Mouse (Mus musculus) layer of hippocampus, adult 8-10 months (tissue): ENCODE data around the gene Olfr1509. TPM values are rescaled to one million over a fixed set of nuclear protein-coding genes. Genes with fewer than 3 reads are reported as not detected.
"Not testable (repeated sequence)": the region's sequence is repeated elsewhere in the genome, so short reads cannot be mapped to it uniquely, and the experiment has no call there.

Experiments
- DNase-seq, 2 experiments: peaks; one replicate each; pipeline ENCODE4 v3.0.0; 2022; ENCODE audit warnings: low spot score in 2 of 2
- total RNA-seq, 4 experiments: library from RNA; stranded (reverse); gene quantifications; 2 replicates each; pipeline ENCODE4 v1.2.4; 2022

Gene Olfr1509
- not detected for total RNA-seq

DNA sequence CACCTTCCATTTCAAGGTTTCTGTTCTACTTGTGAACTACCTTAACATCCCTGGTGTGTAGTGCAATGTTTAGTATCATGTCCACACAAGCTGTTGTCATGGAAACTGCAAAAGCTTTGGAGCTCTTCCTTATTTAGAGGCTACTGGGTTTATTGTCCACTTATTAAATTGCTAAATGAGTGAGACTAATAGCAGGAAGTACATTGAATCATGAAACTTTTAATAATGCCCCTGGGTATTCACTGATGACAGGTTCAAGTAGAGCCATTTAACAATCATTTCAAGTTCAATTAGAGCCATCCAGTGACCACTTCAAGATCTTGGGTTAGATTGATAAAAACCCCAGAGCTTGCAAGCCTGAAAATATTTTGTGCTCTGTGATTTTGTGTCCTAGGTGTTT lies at the start of gene Olfr1509:
Gene Olfr1509, plus strand, starts transcription at position 301 of the 400 bp plus-strand sequence.
- no peak for DNase-seq

DNA sequence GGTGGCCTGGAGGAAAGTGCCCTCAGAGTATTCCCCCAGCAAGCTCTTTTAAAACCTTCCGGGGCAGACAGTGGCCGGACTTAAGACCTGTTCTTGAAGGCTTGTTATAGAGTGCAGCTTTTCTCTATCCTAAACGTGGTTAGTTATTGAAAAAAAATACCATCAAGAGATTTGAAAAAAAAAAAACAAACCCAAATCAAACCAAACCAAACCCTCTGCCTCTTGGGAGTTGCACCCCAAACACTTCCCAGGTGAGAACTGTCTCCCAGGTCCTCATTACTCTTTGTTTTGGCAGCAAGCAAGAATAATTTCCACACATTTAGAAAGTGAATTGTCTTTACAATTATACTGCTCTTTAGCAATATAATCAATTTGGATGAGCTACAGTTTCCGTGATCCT lies 45.5 kb upstream of the Olfr1509 start, which contains the start of gene Olfr1511:
Gene Olfr1511, minus strand, starts transcription at position 101 of the 400 bp plus-strand sequence.
- no peak for DNase-seq

DNA sequence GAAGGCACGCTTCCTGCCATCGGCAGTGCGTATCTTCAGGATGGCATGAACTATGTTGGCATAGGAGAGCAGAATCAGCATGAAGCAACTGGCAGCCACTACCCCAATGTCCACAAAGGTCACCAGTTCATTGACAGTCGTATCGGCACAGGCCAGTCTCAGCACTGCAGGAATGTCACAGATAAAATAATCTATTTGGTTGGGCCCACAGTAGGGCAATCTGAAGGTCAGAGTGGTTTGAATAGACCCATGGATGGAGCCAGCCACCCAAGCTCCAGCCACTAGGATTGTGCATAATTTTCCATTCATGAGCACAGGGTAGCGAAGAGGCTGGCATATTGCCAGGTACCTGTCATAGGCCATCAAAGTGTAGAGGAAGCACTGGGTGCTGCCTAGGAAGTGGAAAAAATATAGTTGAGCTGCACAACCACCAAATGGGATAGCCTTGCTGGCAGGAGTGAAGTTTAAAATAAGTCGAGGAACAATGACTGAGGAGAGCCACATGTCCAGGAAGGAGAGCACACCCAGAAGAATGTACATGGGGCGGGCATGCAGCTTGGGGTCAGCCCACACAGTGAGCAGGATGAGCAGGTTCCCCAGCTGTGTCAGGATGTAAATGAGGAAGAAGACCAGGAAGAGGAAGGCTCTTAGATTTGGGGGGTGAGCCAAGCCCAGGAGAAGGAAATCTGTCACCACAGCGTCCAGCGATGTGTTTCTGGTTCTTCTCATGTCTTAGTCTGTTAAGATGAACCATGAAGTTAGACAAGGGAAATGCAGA lies 32.5 kb upstream of the Olfr1509 start:
- DNase-seq = not testable (repeated sequence)

DNA sequence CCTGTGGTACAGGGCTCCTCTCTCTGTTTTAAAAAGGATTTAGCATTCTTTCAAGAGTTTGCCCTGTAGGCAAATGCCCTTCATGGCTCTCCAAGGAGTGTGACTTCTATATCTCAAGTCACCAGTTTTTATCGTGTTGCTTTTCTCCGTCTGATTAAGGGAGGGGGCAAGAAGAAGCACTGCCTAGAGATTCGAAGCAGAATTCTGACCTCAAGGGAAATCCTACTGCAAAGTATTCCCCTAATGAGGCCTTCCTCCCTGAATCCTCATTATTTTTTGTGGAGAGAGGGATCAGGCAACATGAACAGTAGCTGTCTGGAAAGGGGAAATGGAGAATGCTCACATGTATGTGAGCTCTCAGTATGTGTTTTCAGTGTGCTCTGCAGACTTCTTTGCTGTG lies 28.5 kb upstream of the Olfr1509 start, which contains the start of gene Olfr1510:
Gene Olfr1510, minus strand, starts transcription at position 101 of the 400 bp plus-strand sequence.
- DNase-seq = no peak

DNA sequence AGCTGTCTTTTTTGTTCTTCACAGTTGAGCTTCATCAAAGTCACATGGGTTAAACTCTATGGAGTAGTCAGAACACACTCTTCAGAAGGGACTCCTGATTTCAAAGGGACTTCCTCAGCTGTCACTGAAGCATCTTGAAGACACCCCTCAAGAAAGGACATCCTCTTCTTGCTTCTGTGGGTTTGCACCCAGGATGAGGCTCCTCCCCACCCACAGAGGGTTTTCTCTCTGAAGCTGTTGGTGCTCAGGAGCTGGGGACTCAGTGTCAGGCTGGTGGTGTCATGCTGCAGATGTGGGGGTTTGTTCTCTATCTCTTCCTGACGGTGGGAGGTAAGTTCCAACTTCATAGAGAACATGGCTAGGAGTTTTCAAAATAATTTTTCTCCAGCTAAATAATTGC lies 15.1 kb upstream of the Olfr1509 start:
- no peak for DNase-seq

DNA sequence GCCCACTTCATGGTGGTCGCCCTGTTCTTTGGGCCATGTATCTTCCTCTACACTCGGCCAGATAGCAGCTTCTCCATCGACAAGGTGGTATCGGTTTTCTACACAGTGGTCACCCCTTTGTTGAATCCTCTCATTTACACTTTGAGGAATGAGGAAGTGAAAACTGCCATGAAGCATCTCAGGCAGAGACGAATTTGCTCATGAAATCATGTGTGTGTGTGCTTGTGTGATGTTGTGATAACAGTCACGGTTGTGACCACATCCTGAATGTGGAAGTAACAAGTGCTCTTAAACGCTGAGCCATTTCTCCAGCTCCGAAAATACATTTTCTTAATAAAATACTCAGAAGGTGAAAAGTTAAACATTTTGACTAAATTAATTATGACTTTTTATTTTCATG lies 8.3 kb downstream of the Olfr1509 start:
- no peak for DNase-seq

DNA sequence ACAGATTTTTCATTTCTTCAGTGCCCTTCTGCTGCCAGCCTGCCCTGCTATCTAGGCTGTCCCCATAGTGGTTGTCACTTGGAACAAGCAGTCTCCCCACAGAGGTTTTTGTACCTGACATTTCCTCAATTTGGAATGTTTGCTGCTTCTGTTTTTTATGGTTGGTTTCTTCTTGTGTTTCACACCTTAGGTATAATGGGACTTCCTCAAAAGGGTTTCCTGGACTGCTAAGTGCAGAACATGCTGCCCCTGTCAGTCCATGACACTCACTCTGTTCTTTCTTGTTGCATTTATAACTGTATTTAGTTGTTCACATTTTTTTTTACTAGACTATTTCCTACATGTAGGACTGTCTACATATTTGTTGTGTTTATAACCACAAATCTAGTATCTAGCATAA lies 19.1 kb downstream of the Olfr1509 start:
- no peak for DNase-seq

DNA sequence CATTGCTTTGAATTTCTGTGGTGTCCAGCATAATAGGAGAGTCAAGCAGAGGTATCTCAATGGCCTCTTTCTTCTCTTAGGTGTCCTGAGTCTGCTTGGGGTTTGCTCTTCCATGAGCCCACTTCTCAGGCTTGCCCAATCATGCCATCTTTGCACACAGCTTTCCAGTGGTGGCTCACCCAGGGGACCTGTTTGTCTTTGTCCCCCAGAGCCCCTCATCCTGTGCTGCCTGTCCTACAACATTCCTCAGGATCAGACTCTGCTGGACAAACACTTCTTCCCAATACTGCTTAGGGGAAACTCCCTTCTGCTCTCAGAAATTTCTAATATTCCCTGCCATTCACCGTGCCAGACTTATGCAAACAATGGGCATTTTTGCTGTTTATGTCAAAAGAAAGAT lies 22.9 kb downstream of the Olfr1509 start:
- DNase-seq = no peak

DNA sequence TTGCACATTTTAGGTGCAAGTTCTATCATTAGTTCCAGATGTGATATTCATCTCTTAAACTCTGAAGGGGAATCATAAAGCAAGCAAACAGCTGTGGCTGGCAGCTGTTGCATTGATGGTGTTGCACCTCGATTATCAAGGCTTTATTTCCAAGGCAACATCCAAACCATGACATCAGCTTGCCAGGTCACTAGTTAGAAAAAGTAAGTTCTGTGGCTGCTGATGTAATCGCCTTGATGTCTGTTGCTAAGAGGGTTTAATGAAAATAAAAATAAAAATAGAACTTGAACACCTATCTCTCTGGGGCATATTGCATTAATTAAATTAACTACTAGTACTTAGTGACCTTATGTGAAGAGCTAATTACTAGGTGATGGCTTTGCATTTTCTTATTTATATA lies 24.6 kb downstream of the Olfr1509 start, which contains the start of gene Olfr1508:
Gene Olfr1508, minus strand, starts transcription at position 101 of the 400 bp plus-strand sequence.
- DNase-seq = no peak

DNA sequence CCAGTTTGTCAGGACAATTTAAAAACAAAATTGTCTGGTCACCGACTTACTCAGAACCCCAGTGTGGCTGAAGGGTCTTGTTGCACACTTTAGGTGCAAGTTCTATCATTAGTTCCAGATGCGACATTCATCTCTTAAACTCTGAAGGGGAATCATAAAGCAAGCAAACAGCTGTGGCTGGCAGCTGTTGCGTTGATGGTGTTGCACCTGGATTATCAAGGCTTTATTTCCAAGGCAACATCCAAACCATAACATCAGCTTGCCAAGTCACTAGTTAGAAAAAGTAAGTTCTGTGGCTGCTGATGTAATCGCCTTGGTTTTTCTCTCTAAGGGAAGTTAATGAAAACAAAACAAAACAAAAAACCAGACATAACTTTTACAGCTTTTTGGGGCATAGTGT lies 52.7 kb downstream of the Olfr1509 start, which contains the start of gene Olfr1507:
Gene Olfr1507, minus strand, starts transcription at position 234 of the 400 bp plus-strand sequence.
- DNase-seq = no peak

Other genes with a start within 250 kb of the Olfr1509 start
- 10 to 100 TPM; 50.4 to 56.5 (median 55.9) TPM for gene Supt16, start 245.6 kb upstream of the Olfr1509 start, total RNA-seq
- 100 to 1,000 TPM in 3 of 4 experiments, 10 to 100 TPM in 1; 94.4 to 117 (median 110) TPM for gene Chd8, start 185.2 kb upstream of the Olfr1509 start, total RNA-seq
- gene Tox4, start 163.8 kb upstream of the Olfr1509 start, total RNA-seq = 10 to 100 TPM; 58.5 to 76.8 (median 70.4) TPM
- gene Rab2b, start 163.4 kb upstream of the Olfr1509 start, total RNA-seq = 10 to 100 TPM; 33.2 to 41.8 (median 37.8) TPM
- gene Mettl3, start 137.9 kb upstream of the Olfr1509 start, total RNA-seq = 10 to 100 TPM; 35.5 to 54.7 (median 43.9) TPM
- 10 to 100 TPM; 44.9 to 46.8 (median 45.8) TPM for gene Sall2, start 114.2 kb upstream of the Olfr1509 start, total RNA-seq
- gene Olfr1513, start 86.6 kb upstream of the Olfr1509 start, total RNA-seq = not detected
- not detected for gene Olfr1512, start 63.8 kb upstream of the Olfr1509 start, total RNA-seq
- gene Olfr1511, start 45.6 kb upstream of the Olfr1509 start, total RNA-seq = not detected
- not detected for gene Olfr1510, start 28.6 kb upstream of the Olfr1509 start, total RNA-seq
- not detected for gene Olfr1508, start 24.5 kb downstream of the Olfr1509 start, total RNA-seq
- not detected for gene Olfr1507, start 52.8 kb downstream of the Olfr1509 start, total RNA-seq